Mouse (Mus musculus): Measurements from ENCODE around the gene Smpx. TPM values are rescaled to one million over a fixed set of nuclear protein-coding genes. Genes with fewer than 3 reads are reported as not detected.
A peak's percentile ranks its signal among the peaks of the same experiment; 100 is the strongest.

The Smpx gene
- total RNA-seq (2015) (not detected in 2 replicates), total RNA-seq (2017) (not detected in 2 replicates)

DNA sequence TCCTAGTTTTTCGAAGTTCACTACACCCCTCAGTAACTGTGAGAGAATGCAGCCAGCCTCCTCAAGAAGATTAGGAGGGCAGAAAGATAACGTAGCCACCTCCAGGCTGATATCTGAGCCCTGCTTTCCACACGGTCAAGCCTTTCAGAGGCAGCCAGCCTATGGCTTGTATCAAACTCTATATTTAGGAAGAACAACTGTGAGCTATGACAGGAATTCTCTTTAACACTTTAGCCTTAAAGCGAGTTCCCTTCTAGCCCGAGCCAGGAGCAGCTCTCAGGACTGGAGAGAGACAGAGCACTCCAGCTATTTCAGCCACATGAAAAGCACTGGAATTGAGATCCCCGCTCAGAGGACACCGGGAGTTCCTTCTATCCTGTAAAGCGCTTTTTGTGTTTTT, at the start of gene Smpx:
Gene Smpx, plus strand, starts transcription at position 49 of the 400 bp plus-strand sequence.
- no peak for ATAC-seq (ENCODE audit: poor library complexity, severe bottlenecking)

- no peak for ATAC-seq (ENCODE audit: poor library complexity, severe bottlenecking)
Observed at GRCm38 (mm10) chrX:157655047-157655446, 43.7 kb upstream of the Smpx start.

- no peak for ATAC-seq (ENCODE audit: poor library complexity, severe bottlenecking)
Observed at GRCm38 (mm10) chrX:157657356-157657755, 41.4 kb upstream of the Smpx start.

DNA sequence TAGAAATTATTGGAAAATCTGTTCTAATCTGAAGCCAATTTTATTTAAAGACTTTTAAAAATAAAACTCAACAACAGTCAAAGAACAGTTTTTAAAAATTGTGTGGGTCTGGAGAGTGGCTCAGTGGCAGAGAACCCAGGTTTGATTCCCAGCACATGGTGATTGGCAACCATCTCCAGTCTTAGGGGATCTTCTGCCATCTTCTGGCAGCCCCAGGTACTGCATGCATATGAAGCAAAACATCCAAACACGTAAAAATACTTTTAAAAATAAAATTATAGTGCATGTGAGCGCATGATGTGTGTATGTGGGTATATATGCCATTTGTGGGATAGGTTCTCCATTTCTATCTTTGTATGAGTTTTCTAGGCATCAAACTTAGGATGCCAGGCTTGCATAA, 26.9 kb upstream of the Smpx start:
- no peak for ATAC-seq (ENCODE audit: poor library complexity, severe bottlenecking)

- ATAC-seq (ENCODE audit: poor library complexity, severe bottlenecking), result no peak
Observed at GRCm38 (mm10) chrX:157674667-157675350, 23.9 kb upstream of the Smpx start.

DNA sequence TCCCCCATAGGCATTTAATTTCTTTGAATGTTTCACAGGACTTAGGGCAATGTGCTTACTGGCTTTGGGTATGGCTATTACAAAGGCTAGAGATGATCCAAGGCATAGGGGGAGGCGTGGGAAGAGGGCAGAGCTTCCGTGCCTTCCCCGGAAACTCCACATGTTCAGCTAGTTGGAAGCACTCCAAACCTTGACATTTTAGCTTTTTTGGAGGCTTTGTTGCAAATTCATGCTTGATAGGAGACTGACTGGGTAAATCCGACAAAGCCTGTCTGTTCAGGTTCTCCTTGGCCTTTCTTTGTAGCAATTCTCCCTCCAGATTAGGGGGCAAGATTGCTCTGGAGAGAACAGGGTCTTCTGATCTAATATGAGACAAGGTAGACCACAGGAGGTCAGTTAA, 7.5 kb upstream of the Smpx start:
- no peak for ATAC-seq (ENCODE audit: poor library complexity, severe bottlenecking)

- no peak for ATAC-seq (ENCODE audit: poor library complexity, severe bottlenecking)
Observed at GRCm38 (mm10) chrX:157697591-157698135, 1.0 kb upstream of the Smpx start.

GRCm38 (mm10) chrX:157707236-157707635, 8.5 kb downstream of the Smpx start:
- no peak for ATAC-seq (ENCODE audit: poor library complexity, severe bottlenecking)

DNA sequence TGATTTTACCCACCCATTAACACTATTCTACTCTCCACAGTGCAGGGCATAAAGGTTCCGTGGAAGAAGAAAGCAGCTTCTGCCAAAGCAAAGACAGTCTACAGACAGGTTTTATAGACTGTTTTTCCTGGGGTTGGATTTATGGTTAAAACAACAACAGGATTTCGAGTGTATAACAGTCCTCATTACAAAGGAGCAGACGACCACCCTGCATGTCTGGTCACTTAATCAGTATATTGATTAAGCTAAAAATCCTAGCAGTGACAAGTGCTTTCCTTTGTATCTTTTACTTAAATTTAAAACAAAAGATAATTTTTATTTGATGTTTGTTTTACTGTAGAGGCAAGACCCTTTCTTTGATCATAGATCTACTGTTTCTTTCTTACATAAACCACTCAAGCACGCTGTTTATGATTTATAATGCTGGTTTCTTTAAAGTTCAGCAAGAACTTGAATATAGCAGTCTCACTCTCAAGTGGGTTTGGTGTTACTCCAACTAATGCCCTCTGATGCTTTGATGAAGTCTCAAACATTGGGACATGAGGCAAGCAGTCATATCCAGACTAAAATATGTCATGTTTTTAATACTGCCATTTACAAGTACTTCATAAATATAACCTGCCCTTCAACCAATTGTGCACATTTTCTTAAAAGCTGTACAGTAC, 10.0 kb downstream of the Smpx start:
- no peak for ATAC-seq (ENCODE audit: poor library complexity, severe bottlenecking)

DNA sequence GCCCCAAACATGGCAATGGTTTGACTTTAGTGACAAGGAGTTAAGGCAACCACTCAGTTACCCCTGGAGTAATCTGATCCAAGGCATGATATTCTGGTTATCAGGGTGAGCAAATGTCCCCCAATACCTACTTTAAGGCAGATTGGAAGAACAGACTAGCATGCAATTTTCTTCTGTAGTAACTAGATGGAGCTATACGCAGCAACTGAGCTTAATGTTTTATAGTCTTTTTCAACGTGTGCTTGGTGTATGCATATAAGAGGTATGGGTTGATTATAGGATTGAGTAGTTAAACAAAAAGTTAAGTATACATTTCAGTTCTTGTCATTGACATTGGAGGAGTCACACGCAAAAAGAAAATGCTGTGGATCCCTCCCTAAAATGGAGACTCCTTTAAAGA, 21.2 kb downstream of the Smpx start:
- no peak for ATAC-seq (ENCODE audit: poor library complexity, severe bottlenecking)

DNA sequence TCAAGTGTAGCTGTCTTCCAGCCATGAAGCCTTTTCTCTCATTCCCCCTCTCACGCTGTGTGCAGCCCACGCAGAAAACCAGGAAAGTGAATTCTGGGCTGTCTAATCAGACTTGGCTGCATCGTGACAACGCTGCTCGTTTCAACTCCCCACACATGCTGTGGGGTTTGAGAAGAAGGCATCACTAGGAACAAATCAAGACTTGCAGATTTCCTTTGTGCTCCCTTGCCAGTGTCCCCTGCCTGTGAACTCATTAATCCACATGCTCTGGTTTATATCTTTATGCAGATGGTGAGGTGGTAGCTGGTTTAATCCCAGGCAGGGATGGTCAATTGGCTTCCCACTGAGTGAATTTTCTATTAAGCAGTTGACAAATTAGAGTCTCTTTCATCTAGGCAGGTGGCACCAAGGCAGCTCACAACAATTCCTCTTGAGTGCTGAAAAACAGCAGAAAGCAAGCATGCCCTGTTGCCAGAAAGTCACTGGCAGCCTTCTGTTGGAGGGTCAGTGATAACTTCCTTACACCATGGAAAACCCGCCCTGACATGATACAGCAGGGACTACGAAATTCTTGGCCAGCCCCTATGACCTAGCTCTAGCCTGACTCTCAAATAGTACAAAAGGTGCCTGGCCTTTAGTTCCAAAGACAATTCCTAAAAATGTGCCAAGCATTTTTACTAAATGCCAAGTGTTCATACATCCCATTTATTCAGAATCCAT, 32.1 kb downstream of the Smpx start:
- no peak for ATAC-seq (ENCODE audit: poor library complexity, severe bottlenecking)

- ATAC-seq (ENCODE audit: poor library complexity, severe bottlenecking), result peak; percentile 83
Observed at GRCm38 (mm10) chrX:157731658-157732314, 33.1 kb downstream of the Smpx start.

- no peak for ATAC-seq (ENCODE audit: poor library complexity, severe bottlenecking)
Observed at GRCm38 (mm10) chrX:157732346-157732745, 33.6 kb downstream of the Smpx start.

GRCm38 (mm10) chrX:157733836-157734235, 35.1 kb downstream of the Smpx start:
- ATAC-seq (ENCODE audit: poor library complexity, severe bottlenecking), result no peak

GRCm38 (mm10) chrX:157734341-157734740, 35.6 kb downstream of the Smpx start:
- no peak for ATAC-seq (ENCODE audit: poor library complexity, severe bottlenecking)

GRCm38 (mm10) chrX:157747815-157748544, 49.3 kb downstream of the Smpx start:
- ATAC-seq (ENCODE audit: poor library complexity, severe bottlenecking), result no peak

DNA sequence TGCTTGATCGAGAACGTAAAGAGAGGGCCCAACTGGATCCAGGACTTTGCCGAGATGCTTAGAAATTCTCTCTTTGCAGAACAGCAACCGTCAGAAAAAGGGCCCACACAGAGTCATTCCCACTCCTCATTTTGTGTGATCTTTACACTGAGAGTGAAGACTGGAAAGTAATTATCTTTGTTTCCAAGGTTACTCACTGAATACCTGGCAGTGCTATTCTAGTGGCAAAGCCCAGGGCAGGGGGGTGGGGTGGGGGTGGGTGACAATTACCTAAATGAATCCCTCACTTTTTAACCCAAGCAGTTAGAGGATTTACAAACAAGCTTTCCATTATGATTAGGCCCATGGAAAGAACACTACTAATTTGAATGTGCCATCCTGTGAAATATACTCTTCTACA, 55.8 kb downstream of the Smpx start:
- ATAC-seq (ENCODE audit: poor library complexity, severe bottlenecking), result no peak

- no peak for ATAC-seq (ENCODE audit: poor library complexity, severe bottlenecking)
Observed at GRCm38 (mm10) chrX:157762542-157762941, 63.8 kb downstream of the Smpx start.

- peak; percentile 100 for ATAC-seq (ENCODE audit: poor library complexity, severe bottlenecking)
Observed at GRCm38 (mm10) chrX:157801669-157802068, 103.0 kb downstream of the Smpx start.

Measured in megakaryocyte, adult 5-6 weeks (primary cell).